Mouse (Mus musculus) lung, postnatal 14 days (tissue): ENCODE results near the gene Nell1.
A peak's percentile ranks its signal among the peaks of the same experiment; 100 is the strongest.

ENCODE experiments used
- DNase-seq: peaks from one replicate; pipeline ENCODE4 v3.0.0; 2021

Nell1 gene

DNA sequence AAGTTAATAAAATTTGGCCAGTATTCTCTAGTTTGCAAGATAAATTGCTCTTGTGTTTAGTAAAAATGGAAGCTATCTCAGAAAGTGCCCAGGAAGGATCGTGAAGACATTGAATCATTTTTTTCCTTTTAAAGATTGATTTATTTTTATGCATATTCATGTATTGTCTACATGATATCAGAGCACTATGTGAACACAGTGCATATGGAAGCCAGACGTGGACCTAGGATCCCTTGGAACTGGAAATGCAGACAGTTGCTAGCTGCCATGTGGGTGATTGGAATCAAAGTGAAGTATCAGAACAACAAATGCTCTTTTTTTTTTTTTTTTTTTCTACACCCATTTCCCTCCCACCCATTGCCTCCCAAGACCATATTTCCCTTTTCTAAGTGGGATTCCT lies 79.0 kb downstream of the Nell1 start:
- DNase-seq = no peak

DNA sequence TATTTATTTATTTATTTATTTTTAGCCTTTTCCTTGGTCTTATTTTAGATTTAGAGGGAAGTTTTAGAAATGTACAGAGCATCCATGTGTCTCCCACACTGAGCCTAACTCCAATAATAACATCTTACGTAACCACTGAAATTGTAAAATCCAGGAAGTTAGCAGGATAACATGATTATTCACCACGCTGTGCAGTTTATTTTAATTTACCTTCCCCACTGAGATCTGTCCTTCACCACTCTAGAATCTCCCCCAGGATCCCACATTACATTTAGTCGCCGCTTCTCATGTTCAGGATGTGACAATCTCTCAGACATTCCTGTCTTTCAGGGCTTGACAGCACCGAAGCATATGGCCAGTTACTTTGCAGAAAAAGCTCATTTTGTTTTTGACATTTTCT lies 119.8 kb downstream of the Nell1 start:
- DNase-seq = no peak

DNA sequence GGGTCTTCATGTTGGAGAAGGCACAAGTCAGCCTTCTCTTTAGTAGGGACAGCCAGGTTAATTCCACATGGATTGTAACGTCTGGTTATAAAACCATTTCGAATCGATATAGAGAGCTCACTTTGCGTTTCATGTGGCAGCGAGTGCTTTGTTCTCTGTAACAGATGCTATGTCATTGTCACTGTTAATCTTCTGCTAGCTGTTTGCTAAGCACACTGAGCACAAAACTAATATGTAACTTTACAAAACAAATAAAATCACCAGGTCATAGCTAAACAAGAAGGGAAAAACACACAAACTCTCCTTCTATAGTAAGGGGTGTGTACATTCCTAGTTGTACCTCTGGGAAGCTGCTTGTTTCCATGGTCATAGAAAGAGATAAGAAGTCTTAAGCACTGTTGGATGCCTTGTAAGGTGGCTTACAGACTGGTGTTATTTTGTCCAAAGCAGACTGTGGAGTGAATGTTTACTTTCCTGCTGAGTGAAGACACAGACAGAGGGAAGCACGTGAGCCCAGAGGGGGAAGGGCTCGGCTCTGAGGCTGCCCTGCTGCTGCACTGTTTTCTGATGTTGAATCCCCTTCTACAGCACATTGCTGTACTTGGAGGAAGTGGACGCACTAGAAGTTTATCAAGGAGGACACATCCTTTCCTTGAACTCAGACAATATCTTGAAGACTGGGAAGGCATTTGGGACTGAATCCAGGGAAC lies 131.1 kb downstream of the Nell1 start:
- DNase-seq = peak; percentile 5

DNA sequence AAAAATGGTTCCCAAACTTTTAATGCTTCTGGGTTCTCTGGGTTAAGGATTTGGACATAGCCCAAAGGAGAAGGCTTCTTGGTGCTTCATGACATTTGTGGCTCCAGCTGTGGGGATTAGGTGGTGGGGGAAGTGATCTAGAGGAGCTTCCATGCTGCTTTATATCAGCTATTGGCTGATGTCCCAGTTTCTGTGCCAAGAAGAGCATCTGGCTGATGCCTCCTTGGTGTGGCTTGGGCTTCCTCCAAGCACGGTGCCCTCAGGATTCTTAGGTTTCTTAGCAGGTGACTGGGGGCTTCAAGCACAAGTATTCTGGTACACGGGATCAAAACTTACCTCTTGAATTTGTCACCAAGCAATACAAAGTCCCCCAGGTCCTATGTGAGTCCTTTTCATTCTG lies 132.6 kb downstream of the Nell1 start:
- no peak for DNase-seq

DNA sequence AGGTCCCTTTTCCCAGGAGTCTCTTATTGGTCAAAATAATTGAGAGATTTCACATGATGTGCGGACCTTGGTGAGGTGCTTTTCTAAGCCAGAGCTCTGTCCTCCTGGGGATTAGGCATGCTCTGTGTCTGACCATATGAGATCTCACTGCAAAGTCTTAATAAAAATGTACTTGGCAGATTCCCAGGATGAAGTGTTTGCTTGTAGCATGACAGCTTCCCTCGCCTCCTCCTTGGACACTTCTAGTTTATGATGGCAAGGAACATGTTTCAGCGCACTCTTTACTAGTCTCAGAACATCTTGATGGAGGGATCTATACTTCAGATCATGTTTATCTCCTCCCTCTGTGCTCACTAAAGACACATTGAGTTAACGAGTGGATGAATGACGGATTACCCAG lies 143.7 kb downstream of the Nell1 start:
- DNase-seq = no peak

DNA sequence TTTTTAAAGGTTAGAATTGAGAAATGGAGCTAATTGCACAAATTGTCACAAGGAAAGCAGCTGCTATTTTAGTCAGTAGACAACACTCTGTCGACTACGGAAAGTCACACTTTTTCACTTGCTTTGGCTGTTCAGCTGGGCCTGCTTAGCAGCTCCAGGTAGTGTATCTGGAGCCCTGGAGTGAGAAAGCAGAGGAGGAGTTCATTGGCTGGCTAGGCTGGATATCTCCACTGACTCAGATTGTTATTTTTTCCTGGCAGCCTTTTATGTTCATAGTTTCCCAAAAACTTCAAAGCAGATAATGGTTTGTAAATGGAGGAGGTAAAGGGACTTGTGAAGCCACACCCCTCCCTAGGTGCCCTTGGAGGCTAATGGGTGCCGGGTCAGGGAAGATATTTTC lies 163.0 kb downstream of the Nell1 start:
- DNase-seq = no peak

DNA sequence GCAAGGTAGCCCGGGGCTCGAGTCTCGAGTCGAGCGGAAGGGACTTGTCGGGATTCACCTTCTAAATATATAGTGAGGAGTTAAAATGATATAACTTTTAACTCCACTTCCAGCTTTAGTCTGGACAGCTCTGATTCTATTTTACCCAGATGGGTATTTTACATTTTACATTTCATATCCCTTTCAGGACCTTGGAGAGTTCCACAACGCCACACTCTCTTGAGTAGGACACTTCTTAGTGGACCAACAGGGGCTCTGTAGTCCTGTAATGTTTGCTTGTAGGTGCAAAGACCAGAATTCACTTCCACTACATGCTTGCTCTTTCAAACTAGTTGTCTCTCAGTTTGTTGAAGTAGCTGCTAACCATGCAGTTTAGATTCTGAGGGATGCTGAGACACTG lies 174.7 kb downstream of the Nell1 start:
- peak; percentile 4 for DNase-seq

DNA sequence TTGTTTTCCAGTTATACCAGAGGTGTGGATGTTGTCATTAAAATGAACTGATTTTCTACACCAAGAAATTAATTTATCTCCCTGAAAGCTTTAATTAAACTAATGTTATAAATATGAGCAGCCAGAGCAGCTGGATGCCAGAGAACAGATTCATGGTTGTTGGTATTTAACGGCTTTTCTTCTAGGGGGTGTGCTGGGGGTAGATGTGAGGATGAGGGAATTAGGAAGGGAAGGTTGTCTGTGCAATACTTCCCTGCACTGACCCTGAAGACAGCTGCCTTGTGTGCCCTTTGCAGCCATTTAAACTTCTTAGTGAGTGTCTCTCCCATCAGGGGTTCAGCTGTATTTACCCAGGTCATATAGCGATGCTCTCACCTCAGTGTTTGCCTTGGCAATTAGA lies 176.2 kb downstream of the Nell1 start:
- DNase-seq = no peak

DNA sequence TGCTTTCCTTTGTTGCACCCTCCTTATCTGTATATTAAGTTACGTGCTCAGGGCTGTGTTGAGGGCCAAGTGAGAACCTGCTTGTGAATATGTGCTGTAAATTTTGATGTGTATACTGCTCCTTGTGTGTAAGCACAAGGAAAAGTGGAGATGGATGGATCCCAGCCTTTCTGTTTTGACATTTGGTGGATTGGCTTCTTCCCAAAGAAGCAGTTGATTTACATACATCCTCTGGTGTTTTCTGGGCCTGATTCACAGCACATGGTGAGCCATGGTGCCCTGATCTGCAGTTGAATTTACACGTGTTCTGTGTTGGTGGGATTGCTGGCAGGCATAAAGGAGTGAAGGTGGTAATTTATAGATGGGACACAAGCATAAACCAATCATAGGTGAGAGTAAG lies 179.0 kb downstream of the Nell1 start:
- DNase-seq = no peak

DNA sequence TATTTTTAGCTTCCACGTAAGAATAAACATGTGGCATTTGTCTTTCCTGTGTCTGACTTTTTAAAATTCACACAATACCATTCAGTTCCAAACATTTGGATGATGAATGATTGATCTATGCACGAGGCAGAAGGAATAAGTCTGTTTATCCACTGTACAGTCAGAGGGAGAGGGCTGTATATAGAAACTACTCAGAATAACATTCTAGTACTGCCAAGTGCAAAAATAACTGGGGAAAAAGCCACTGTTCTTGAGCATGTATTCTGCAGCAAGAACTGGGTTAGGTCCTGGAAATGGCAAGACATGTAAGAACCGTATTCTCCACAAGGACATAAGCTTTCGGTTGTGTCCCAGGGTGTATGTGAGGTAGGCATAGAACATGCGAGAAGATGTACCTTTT lies 187.9 kb downstream of the Nell1 start:
- DNase-seq = no peak

DNA sequence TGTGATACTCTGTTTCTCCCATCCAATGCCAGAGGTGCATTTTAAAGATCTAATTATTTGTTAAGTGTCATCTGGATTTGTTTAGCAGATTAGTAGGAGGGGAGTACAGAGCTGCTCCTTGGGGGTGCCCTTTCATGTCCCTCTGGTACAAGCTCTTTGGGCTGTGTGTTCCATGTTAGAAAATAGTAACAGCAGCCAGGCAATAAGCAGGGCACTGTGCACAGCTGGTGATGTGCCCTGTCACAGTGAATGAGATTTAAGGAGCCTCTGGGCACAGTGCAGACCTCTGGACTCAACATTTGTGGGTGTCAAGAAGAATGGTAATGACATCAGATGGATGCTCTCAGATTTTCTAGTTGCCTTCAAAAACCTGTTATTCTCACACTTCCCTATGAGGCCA lies 194.1 kb downstream of the Nell1 start:
- no peak for DNase-seq

DNA sequence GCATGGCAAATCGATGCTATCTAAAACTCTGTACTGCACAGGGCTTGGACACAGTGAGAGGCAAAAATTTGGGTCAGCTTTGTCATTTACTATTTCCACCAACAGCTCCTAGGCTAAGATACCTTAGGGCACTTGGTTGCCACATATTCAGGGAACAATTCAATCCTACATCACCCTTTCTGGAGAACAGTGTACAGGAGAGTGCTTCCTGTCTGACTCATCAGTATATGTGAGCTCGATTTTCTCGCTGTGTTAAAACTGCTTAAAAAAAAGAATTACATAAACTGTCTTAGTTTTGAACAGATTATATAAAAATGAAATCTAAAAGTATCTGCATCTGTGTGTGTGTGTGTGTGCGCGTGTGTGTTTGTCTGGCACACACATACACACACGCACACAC lies 211.6 kb downstream of the Nell1 start:
- no peak for DNase-seq

DNA sequence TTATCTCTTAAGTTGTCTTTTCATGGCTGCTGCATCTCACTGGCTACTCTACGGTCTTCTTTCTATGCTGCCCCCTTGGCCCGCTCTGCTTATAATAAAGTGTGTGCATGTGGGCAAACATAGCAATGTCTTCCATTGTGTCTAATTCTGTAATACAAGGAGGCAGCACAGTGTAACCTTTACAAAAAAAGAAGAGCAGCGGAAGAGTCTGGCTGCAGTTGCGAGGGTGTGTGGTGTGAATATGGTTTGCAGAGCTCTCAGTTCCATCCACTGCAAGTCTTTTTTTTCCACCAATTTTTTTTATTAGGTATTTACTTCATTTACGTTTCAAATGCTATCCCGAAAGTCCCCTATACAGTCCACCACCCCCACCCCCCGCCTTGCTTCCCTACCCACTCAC lies 219.3 kb downstream of the Nell1 start:
- DNase-seq = no peak

DNA sequence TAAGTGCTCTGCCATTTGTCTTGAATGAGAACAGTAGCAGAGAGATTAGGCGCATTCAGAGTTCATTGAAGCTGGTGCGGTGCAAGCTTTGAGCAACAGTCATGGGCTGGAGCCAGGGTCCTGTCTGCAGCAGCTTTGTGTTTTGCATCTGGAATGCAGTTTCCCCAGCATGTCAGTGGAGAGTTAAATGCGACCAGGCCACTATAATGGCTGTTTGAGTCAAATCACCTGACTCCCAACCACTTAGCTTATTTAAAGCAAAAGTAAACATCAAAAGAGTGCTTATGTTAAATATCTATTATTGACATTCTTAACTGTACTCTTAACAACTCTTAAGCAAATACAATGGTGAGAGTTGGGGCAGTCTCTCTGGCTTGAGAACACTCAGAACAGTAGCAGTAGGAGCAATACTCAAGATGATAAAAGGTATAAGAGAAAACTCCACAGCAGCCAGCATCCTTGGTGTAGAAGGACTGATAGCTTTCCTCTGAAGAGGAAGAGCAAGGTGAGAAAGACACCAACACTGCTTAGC lies 220.5 kb downstream of the Nell1 start:
- no peak for DNase-seq

DNA sequence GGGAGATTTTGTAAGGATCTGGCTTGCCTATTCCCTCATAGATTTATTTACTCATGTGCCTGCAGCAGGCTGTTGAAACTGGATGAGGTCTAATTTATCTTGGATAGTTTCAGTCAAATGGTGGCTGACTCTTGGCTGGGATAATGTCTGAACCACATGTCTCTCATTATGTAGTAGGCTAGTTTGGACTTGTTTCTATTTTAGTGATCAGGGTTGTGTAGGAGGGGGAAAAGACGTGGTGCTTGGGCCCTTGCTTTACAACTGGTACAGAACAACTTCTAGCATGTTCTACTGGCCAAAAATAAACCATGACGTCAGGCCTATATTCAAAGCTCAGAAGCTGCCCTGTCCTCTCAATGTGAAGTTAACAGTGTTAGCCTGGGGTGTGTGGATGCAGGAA lies 230.6 kb downstream of the Nell1 start:
- DNase-seq = peak; percentile 3

DNA sequence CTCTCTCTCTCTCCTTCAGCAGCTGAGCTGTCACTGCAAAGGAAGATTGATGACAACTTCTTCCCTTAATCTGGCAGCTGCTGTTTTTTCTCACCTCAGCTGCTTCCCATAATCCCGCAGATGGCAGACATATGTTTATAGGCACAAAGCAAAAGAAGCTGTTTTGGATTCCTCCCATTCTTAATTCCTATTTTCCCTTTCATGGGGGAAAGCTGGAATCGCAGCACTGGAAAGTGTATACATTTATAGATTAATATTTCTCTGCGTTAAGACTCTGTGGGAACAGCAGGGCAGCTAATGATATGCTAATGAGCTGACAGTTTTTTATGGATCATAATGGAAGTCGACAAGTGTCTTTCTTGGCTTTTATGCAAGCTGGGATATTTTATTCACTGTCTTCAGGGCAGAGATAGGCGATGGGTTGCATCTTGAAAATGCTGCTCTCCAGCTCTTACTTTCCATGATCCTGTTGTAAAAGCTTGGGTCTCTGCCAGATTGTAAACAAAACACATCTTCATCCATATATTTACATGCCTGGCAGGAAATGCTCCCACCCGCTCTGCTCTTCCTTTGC lies 236.1 kb downstream of the Nell1 start:
- no peak for DNase-seq

DNA sequence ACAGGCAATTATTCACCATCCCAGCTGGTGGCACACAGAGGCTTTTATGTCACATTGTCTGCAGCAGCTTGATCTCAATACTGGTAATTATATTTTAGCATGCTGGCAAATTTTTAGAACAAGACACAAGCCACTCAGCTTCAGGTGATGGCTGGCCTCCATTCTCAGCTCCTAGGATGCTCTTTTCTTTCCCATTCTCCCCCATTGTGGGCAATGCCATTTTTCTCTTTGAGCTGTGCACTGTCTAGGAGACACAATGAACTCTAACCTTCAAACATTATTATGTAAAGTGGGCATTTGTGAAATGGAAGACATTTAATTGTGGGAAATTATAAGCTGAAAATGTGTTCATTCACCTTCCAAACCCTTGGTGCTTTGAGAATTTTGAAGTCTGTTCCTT lies 247.2 kb downstream of the Nell1 start:
- no peak for DNase-seq

DNA sequence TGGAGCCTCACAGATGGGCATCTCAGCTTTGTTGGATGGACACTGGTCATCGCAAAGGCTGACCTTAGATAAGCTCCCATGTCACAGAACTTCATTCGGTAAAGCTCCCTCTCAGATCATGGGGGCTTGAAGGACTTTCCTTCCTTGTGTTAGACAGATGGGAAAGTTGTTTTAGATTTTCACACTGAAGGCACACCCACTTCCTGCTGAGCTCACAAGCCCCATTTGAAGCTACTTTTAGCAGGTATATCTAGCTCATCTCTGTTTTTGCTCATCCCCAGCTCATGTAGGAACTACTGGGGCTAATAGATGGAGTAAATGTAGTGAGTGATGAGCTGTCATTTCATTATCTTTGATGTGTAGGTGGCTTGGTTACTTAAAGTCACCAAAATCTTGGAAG lies 252.0 kb downstream of the Nell1 start:
- no peak for DNase-seq

DNA sequence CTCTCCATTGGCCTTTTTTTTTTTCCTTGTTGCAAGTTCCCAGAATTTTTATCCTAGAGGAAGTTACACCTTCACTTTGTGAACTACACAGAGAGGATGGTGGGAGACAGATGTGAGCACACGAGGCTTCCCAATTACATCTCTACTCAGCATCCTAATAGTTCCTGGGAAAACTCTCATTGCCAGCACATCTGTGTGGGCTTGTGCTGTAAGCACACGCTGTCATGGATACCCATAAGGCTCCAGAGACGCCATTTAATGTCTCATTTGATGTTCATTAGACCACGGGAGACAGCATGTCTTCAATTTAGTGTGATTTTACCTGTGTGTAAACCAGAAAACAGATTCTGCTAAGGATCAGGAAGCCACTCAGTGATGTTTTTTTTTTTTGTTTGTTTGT lies 253.6 kb downstream of the Nell1 start:
- no peak for DNase-seq

DNA sequence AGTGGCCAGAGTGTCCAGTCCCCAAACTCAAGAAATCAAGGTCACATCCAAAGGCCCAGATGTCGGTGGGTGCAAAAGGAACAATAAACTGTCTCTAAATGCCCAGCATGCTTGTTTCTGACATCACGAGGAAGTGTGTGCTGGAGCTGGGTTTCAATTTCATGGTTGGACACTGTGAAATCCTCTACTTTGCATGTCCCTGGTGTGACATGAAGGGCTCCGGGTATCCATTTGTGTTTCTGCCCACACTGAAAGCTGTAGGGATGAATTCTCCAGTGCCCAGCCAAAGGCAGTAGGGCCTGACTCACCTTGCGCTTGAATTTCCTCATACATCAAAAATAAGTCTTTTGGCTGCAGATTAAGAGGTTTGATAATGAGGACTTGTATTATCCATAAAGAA lies 266.5 kb downstream of the Nell1 start:
- no peak for DNase-seq

DNA sequence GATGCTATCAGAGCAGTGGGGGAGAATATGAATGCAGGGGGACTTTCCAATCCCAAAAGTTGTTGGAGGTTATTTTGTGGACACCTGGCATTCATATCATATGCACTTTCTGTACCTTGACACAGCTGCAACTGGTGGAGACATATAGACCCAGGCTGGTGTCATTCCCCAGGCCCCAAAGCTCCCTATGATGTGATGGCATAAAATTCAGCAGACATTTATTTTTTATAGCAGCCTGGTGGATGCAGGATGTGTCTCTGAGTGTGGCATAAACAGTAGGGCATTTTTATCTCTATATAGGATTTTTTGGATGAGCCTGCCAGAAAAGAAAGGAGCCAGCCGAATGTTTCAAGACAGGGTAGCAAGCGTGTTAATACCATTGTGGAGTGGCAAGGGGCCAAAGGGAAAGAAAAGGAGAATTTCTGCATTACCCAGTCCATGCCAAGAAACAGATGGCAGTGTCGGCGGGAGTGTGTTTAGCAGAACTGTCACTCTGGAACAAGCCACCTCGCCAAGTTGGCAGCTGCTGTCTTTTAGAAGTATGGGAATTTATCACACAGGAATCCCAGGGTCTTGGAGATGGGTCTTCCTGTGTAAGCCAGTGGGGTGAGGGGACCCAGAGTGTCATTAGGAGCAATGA lies 267.1 kb downstream of the Nell1 start:
- peak; percentile 18 for DNase-seq

DNA sequence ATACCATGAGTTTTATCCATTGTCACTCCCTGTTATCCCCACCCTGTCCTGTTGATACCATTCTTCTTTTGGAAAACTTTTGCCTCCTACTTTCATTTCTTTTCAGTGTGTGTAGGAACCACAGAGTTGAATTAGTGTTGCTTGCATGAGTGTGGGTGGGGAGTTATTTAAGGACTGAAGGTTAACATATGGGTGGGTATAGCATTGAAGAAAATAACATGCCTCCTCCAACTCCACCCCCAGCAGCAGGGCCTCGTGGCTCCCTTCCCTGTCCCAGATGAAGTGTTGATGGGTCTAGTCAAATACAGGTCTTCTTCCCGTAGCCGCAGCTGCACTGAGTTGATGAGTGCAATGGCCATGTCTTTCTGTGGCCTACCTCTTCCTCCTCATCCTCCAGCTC lies 278.5 kb downstream of the Nell1 start:
- no peak for DNase-seq

DNA sequence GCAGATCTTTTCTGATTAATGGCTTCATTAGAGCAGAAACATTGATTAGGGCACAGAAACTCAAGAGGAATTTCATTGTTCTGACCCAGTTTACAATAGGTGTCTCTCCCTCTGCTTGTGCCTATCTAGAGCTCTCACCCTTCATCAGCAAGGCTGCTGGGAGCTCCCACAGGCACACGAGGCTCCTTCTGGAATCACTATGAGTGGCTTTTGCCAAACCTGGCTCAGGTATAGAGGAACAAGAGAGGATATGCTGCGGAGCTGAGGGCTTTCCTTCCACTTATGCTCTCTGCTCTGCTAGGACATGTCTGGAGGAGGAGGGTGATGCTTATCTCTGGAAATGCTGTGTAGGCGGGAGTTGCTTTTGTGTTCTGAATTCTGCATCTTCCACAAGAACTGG lies 285.4 kb downstream of the Nell1 start:
- no peak for DNase-seq

DNA sequence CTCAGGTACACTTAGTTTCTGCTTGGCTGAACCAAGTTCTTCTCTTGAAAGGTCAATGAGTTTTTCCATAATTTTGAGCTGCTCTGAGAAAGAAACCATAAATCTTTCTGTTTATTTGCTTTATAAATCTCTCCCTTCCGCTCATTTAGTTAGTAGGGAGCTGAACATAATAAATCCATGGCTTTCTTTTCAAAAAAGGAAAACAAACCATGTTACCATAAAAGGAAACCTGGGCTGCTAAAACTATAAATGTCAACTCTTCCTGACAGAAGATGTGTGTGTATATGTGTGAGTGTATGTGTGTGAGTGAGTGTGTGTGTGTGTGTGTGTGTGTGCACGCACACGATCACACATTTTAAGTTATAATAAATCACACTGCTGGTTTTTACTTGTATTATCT lies 320.8 kb downstream of the Nell1 start:
- DNase-seq = no peak

DNA sequence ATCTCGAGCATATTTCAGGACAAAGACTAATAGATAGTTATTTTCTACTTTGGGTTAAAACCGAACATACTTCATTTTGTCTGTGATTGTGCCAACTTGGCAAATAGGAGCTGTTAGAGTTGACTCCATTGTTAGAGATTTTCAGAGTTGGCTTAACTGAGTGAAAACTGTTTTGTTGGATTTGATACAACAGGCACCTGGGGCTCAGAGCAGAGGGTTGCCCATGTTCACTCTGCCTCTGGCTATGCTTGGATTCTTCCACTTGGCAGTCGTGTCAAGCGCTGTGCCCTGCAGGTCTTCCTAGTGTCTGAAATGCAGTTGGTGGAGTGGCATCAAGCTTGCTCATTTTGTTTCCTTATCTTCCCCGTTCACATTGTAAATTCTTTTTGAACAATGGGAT lies 363.6 kb downstream of the Nell1 start:
- no peak for DNase-seq
